Mouse (Mus musculus): Measurements from ENCODE around the gene Thsd4. TPM values are rescaled to one million over a fixed set of nuclear protein-coding genes. Genes with fewer than 3 reads are reported as not detected.

Gene Thsd4
- polyA plus RNA-seq, 1 experiment from 2014 or later: 19.9 TPM

DNA sequence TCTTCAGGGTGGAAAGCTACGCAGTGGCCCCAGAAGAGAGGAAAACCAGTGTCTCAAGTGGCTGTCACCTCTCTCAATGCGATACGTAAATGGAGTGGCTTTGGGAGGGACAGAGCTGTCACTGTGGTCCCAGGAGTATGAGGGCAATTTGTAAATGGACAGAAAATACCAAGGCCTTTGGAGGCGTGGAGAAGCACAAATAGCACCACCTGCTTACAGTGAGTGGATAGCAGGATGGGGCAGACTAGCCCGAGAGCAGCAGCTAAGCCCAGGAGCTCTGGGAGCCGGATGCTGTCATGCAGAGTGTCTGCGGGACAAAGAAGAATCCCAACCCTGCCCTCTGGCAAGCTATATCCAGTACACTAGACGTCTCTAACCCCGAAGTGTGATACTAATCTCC, 397.7 kb downstream of the Thsd4 start:
- Histone ChIP-seq H3K4me1 (replicated peaks; ENCODE audit: insufficient read depth, low read length) (no peaks in the 10 kb centered on the region), H3K9me3 (replicated peaks; ENCODE audit: low read length) (no peaks in the 10 kb centered on the region), H3K4me3 (replicated peaks; ENCODE audit: low read depth, low read length) (no peak overlapping the region), H3K9ac (ENCODE audit: low read depth, low read length) (no peak overlapping the region), H3K27ac (no peak overlapping the region), H3K27me3 (ENCODE audit: insufficient read depth, low read length) (no peaks in the 10 kb centered on the region), H3K4me2 (ENCODE audit: low read length) (no peak overlapping the region), H3K36me3 (ENCODE audit: insufficient read depth, low read length) (no peaks in the 10 kb centered on the region)
- 80% methylated on average over 9 of the region's 9 CpGs for WGBS
- ATAC-seq (replicated peaks; ENCODE audit: low FRiP score, low read depth) (no peak), DNase-seq (ENCODE audit: low spot score) (no peak)
- no peak for TF ChIP-seq CTCF (IDR thresholded peaks at IDR 0.05; ENCODE audit: low read depth)

DNA sequence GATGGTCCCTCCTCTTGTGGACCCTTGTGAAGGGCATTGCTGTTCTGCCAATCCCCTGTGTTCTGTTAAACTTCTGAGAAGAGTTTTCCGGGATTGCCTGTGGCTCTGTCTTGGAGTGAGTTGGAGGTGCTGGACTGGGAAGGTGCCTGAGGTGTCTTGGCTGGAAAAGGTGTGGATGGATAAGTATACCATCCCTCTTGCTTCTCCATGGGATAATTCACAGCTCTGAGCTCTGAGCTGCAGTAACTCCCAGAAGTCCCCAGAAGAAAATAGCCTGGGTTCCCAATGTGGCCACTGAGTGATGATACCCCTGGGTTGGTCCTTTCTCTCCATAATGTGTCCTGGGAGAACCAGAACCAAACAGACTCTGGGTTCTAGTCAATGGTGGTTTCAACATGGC, 398.8 kb downstream of the Thsd4 start:
- no peak for ATAC-seq (replicated peaks; ENCODE audit: low FRiP score, low read depth)
- DNase-seq (ENCODE audit: low spot score): no peak
- no peaks in the 10 kb centered on the region for H3K9me3 ChIP-seq (replicated peaks; ENCODE audit: low read length)
- H3K27me3 ChIP-seq (ENCODE audit: insufficient read depth, low read length): no peaks in the 10 kb centered on the region
- H3K4me2 ChIP-seq (ENCODE audit: low read length): no peak overlapping the region
- H3K4me3 ChIP-seq (replicated peaks; ENCODE audit: low read depth, low read length): no peak overlapping the region
- H3K36me3 ChIP-seq (ENCODE audit: insufficient read depth, low read length): no peaks in the 10 kb centered on the region
- 88% methylated on average over 1 of the region's 1 CpGs for WGBS
- TF ChIP-seq CTCF (IDR thresholded peaks at IDR 0.05; ENCODE audit: low read depth): no peak
- H3K27ac ChIP-seq: no peak overlapping the region
- H3K9ac ChIP-seq (ENCODE audit: low read depth, low read length): no peak overlapping the region
- H3K4me1 ChIP-seq (replicated peaks; ENCODE audit: insufficient read depth, low read length): no peaks in the 10 kb centered on the region

DNA sequence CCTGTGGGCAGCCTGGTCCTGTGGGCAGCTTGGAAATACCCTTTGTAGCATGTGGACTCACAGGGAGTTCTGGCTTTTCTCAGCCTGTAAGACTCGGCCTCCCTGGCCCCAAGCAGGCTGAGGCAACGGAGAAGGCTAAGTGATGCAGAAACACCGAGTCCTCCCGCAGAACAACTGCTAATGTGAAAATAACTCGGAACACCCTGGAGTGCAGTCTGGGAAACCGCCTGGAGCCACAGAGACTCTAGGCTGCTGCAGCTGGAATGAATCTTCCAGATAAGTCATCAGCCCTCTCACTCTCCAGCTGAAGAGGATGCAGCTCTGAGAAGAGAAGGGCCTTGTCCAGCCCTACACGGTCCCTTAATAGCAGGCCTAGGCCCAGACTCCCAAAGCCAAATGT, 402.0 kb downstream of the Thsd4 start:
- ATAC-seq (replicated peaks; ENCODE audit: low FRiP score, low read depth): no peak
- no peak overlapping the region for H3K4me3 ChIP-seq (replicated peaks; ENCODE audit: low read depth, low read length)
- no peak overlapping the region for H3K9ac ChIP-seq (ENCODE audit: low read depth, low read length)
- H3K36me3 ChIP-seq (ENCODE audit: insufficient read depth, low read length): no peaks in the 10 kb centered on the region
- H3K9me3 ChIP-seq (replicated peaks; ENCODE audit: low read length): no peaks in the 10 kb centered on the region
- WGBS: 50% methylated on average over 7 of the region's 7 CpGs
- H3K27me3 ChIP-seq (ENCODE audit: insufficient read depth, low read length): no peaks in the 10 kb centered on the region
- no peak for TF ChIP-seq CTCF (IDR thresholded peaks at IDR 0.05; ENCODE audit: low read depth)
- H3K4me2 ChIP-seq (ENCODE audit: low read length): no peak overlapping the region
- no peaks in the 10 kb centered on the region for H3K4me1 ChIP-seq (replicated peaks; ENCODE audit: insufficient read depth, low read length)
- DNase-seq (ENCODE audit: low spot score): peak; percentile 37
- H3K27ac ChIP-seq: peak overlapping the region; percentile 43; the same call in 1 of the 2 replicates

DNA sequence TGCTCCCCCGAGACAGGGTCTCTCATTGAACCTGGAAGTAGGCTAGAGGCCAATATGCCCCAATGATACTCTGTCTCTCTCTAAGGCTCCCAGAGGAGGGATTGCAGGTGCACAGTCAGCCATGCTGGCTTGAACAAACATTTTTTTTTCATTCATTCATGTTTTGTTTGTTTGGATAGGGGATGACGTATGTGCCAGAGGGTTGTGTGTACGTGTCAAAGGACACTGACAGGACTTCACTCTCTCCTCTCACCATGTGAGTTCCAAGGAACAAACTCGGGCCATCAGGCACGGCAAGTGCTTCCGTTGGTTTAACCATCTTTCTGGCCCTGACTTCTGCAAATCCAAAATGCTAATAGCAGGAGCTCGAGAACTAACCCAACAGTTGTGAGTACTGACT, 404.0 kb downstream of the Thsd4 start:
- H3K4me1 ChIP-seq (replicated peaks; ENCODE audit: insufficient read depth, low read length): no peaks in the 10 kb centered on the region
- DNase-seq (ENCODE audit: low spot score): no peak
- TF ChIP-seq CTCF (IDR thresholded peaks at IDR 0.05; ENCODE audit: low read depth): no peak
- no peaks in the 10 kb centered on the region for H3K27me3 ChIP-seq (ENCODE audit: insufficient read depth, low read length)
- no peak for ATAC-seq (replicated peaks; ENCODE audit: low FRiP score, low read depth)
- H3K4me3 ChIP-seq (replicated peaks; ENCODE audit: low read depth, low read length): no peak overlapping the region
- H3K27ac ChIP-seq: no peak overlapping the region
- no peak overlapping the region for H3K4me2 ChIP-seq (ENCODE audit: low read length)
- no peaks in the 10 kb centered on the region for H3K36me3 ChIP-seq (ENCODE audit: insufficient read depth, low read length)
- H3K9me3 ChIP-seq (replicated peaks; ENCODE audit: low read length): no peaks in the 10 kb centered on the region
- no peak overlapping the region for H3K9ac ChIP-seq (ENCODE audit: low read depth, low read length)
- WGBS: 73% methylated on average over 7 of the region's 7 CpGs

DNA sequence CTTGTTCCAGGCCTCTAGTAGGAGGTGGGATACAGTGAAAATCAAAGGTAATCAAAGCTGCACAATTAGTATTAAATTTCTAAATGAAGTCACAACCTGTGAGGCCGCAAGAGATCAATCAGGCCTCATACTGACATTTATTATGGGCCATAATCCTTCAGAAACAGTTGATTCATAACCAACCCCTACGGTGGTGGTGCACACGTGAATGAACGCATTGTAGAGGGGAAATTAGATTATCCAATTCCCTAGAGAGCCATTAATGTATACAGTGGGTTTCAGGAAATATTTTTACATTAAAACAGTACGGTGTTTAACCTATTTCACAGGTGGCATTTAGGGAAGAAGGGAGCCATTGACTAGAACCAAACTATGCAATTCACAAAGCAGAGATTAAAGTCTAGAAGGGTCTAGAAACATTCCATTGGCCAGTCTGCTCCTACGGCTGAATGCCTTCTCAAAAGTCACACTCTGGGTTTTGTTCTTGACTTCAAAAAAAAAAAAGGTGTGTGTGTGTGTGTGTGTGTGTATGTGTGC, 406.1 kb downstream of the Thsd4 start:
- ATAC-seq (replicated peaks; ENCODE audit: low FRiP score, low read depth) (no peak), DNase-seq (ENCODE audit: low spot score) (no peak)
- no peak overlapping the region for H3K4me3 ChIP-seq (replicated peaks; ENCODE audit: low read depth, low read length)
- H3K4me1 ChIP-seq (replicated peaks; ENCODE audit: insufficient read depth, low read length): no peaks in the 10 kb centered on the region
- H3K27ac ChIP-seq: no peak overlapping the region
- no peak overlapping the region for H3K4me2 ChIP-seq (ENCODE audit: low read length)
- no peak overlapping the region for H3K9ac ChIP-seq (ENCODE audit: low read depth, low read length)
- no peaks in the 10 kb centered on the region for H3K9me3 ChIP-seq (replicated peaks; ENCODE audit: low read length)
- no peaks in the 10 kb centered on the region for H3K36me3 ChIP-seq (ENCODE audit: insufficient read depth, low read length)
- no peak for TF ChIP-seq CTCF (IDR thresholded peaks at IDR 0.05; ENCODE audit: low read depth)
- 34% methylated on average over 6 of the region's 6 CpGs for WGBS
- H3K27me3 ChIP-seq (ENCODE audit: insufficient read depth, low read length): no peaks in the 10 kb centered on the region

DNA sequence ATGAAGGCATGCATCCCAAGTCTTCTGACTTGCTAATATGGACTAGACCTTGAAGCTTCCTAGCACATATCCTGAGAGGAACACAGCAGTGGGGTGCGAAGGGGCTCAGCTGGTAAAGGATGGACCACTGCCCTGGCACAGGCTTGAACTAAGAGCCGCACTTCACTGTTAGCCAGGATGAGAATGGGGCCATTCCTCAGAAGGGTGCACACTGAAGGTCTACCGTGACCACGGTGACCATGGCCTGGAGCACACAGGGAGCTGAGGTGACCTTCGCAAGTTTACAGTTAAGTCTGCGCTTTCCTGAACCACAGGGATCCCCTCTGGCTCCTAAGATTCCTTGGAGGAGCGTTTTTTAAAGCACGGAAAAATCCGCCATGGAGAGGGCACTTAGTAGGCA, 406.5 kb downstream of the Thsd4 start:
- H3K4me2 ChIP-seq (ENCODE audit: low read length): no peak overlapping the region
- ATAC-seq (replicated peaks; ENCODE audit: low FRiP score, low read depth): no peak
- H3K27me3 ChIP-seq (ENCODE audit: insufficient read depth, low read length): no peaks in the 10 kb centered on the region
- no peaks in the 10 kb centered on the region for H3K4me1 ChIP-seq (replicated peaks; ENCODE audit: insufficient read depth, low read length)
- H3K27ac ChIP-seq: no peak overlapping the region
- DNase-seq (ENCODE audit: low spot score): no peak
- no peaks in the 10 kb centered on the region for H3K36me3 ChIP-seq (ENCODE audit: insufficient read depth, low read length)
- TF ChIP-seq CTCF (IDR thresholded peaks at IDR 0.05; ENCODE audit: low read depth): no peak
- no peak overlapping the region for H3K4me3 ChIP-seq (replicated peaks; ENCODE audit: low read depth, low read length)
- no peak overlapping the region for H3K9ac ChIP-seq (ENCODE audit: low read depth, low read length)
- 89% methylated on average over 9 of the region's 9 CpGs for WGBS
- H3K9me3 ChIP-seq (replicated peaks; ENCODE audit: low read length): no peaks in the 10 kb centered on the region

DNA sequence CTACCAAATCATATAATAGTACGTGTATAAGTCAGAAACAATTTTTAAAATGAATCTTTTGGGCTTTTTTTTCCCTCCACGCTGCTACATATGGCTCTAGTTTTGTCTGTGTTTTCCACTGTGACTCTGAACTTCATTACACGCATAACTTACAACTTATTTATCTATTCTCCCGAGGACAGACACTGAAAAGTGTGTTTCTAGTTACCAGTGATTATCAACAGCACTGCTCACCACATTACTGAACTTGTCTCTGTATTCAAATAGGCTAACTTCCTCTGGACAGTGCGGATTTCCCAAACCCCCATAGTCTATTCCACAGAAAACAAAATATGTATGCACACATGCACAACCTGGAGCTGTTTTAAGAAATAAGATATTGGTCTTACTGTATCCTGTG, 411.6 kb downstream of the Thsd4 start:
- Histone ChIP-seq H3K27ac (no peak overlapping the region), H3K9me3 (replicated peaks; ENCODE audit: low read length) (no peaks in the 10 kb centered on the region), H3K9ac (ENCODE audit: low read depth, low read length) (no peak overlapping the region), H3K36me3 (ENCODE audit: insufficient read depth, low read length) (no peaks in the 10 kb centered on the region), H3K4me1 (replicated peaks; ENCODE audit: insufficient read depth, low read length) (no peaks in the 10 kb centered on the region), H3K4me3 (replicated peaks; ENCODE audit: low read depth, low read length) (no peak overlapping the region), H3K27me3 (ENCODE audit: insufficient read depth, low read length) (no peaks in the 10 kb centered on the region), H3K4me2 (ENCODE audit: low read length) (no peak overlapping the region)
- TF ChIP-seq CTCF (IDR thresholded peaks at IDR 0.05; ENCODE audit: low read depth): no peak
- DNase-seq (ENCODE audit: low spot score) (no peak), ATAC-seq (replicated peaks; ENCODE audit: low FRiP score, low read depth) (no peak)
- 89% methylated on average over 5 of the region's 5 CpGs for WGBS

Data from kidney, postnatal 0 days (tissue).